Mouse (Mus musculus): ENCODE measurements at regions not wholly inside any gene's neighbourhood (a gene's known extent, or its start where the extent isn't known, plus 50 kb on each side); places are given as distances from the start of the nearest gene placed in this dataset.
A peak's percentile ranks its signal among the peaks of the same experiment; 100 is the strongest.

DNA sequence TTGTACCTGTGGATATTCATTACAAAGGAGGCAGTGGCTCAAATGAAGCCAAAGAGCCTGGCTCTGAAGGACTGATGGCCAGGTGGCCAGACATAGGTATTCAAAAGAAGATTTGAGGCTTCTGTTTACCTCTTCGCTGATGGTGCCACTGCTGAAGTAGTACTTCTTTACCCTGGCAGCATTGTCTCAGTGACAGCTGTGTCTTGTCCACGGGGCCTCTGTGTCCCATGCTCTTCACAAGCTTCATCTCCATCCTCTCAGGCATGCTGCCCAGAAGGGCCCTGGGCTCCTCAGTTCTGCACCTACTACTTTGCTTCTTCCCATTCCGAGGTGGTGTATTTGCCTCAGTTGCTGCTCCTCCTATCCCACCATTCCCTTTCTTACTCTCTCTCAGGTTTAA, 1257.9 kb upstream of the A1bg start:
- DNase-seq: no peak

DNA sequence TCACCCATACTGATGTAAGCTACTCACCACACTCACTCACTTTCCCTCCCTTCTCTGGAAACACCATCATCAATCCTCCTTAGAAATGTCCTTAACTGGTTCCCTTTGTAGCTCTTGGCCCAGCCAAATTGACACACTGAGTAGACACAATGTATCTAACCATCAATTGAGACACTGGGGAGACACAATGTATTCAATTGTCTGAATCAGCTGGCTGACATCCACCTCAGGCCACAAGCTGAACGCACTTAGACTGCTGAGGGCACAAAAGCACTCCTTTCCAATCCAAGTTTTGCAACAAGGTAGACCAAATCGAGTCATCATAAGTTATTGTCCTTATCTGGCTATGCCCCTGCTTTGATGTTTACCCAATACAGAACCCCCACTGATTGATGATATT, 1257.0 kb upstream of the A1bg start:
- no peak for DNase-seq

DNA sequence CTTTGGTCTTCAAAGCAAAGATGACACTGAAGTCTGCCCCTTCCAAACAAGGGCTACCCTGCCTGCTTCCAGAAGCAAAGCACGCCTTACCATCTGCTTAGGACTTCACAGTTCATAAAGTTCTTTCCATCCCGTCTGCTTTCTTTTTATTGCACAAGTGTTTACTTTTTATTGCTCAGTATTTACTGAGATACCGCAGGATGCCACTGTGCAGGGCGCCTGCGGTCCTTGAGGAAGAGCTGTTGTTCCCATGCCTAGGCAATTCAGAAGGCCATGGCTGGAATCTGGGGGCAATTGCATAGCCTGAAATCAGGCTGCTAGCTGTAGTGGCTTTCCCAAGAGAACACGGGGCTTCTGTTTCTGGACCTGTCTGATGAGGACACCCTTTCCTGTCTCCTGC, 1255.8 kb upstream of the A1bg start:
- no peak for DNase-seq

DNA sequence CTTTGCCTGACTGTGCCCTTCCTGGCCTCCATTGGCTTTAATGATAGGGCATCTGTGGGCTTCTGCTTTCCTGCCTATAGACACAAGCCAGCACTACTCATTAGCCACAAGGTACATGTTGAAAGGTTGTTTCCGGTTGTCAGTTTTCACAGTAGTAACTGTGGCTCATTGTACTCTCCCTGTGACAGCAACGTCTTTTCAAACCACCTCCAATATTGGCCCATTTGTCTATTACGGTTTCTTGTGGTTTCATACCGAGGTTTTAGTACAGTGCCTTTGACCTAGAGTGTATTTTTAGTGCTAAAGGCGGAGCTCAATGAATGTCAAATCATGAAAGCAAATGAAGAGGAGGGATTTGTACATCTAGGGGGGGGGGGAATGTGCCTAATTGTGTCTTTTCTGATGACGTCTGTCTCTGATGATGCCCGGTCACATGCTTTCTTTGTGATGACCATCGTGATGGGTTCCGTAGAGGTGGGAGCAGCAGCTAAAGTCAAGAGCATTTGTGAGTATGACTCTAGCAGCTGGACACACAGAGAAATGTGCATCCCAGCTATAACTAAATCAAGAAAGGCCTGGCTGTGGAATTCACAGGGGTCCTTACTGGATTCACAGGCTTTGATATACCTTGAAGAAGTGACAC, 1255.1 kb upstream of the A1bg start:
- no peak for DNase-seq

DNA sequence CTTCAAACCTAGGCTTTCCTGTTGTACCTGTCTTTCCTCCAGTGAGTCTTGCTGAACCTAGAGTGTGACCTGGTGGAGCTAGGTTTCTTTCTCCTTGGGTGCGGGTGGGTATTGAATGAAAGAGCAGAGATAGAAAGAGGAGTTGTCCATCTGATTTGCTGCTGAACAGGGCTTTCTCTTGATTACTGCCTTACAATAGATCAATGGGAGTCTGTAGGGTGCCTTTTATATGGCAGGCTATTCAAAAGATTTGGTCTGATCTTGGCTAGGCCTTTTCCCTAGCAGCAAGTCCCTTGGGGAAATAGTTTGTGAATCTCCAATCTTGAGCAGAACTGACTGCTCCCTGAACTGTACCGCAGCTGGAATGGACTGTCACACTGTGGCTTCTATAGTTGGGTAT, 1253.3 kb upstream of the A1bg start:
- DNase-seq: no peak

DNA sequence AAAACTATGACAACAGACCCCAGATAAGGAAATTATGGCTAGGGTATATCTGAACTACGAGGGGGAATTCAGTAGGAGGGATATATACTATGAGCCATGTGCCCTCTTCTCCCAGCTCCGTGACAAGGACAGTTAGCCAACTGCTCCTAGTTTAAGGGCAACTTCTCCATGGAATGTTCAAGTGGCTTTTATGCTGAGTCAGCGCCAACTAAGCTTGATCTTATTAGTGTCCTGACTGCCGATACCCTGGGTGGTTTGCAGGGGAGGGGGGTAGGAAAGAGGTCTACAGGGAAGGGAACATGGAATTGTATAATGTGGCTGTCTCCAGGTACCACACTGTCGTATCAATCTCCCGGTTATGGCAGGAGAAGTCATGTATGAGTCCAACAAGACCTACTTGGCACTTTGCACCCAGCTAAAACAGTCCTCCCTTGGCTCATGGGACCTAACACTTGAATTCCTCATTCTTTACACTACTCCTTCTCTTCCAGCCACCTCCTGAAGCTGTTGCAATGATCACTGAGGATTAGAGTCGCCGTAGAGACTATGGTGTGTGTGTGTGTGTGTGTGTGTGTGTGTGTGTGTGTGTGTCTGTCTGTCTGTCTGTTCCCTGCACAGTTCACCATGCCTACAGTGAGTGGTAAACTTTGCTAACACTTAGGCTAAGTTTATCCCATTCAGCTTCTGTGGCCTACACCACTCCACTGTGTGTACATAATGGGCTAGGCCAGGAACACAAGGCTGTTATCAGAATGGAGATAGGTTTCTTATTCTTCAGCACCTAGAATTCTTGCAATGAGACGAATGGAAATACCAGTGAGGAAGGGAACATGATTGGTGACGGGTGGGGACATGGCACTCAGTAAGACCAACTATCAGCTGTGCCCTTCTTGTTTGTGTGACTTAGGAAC, 1251.1 kb upstream of the A1bg start:
- DNase-seq: peak; percentile 27 to 37

DNA sequence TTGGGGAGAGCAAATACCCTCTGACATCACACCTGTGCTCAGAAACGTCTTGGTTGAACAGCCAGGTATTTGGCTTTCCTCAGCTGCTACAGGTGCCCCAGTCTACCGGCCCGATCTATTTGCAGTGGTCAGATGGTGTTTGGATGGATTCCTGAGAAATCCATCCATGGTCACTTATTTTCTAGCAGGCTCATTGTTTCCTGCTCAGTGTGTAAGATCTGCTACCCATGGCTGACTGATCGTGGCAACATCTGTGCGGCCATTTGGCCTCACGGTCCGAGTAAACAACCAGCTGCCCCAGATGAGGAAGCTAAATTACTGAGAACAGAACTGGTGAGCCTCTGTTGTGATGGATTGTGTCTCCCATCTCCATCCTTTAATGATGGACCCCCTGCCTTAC, 1248.8 kb upstream of the A1bg start:
- no peak for DNase-seq

DNA sequence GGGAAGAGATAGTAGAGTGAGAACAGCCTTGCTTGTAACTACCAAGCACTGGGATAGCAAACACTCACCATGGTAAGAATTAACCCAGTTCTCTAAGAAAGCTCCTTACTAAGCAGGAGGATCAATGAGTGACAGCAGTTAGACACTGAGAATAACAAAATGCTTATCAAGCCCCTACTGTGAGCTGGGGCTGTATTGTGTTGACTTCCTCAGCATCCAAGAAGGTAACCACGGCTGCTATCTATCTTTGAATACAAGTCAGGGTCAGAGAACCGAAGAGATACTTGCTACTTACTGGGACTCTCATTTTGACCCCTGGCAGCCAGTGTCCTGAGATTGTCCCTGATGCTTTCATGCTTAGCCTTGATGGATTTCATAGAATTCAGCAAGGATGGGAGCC, 1248.4 kb upstream of the A1bg start:
- DNase-seq: no peak

DNA sequence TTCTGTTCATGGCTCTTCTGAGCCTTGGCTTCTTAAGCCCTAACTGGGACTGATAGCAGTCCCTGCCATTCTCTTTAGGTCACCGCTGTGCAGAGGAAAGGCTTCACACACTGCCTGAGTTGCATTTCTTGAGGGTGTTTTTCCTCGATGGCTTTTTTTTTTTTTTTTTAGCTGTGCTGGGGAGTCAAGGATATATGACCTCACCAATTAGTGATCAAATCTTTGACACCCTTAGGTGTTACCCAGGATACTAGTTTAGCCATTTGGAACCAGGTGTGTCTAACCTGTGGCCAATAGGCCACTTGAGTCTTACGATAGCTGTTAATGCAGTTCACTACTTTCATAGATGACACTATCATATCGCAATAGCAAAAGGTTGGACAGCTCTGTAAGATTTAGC, 1247.5 kb upstream of the A1bg start:
- DNase-seq: no peak

DNA sequence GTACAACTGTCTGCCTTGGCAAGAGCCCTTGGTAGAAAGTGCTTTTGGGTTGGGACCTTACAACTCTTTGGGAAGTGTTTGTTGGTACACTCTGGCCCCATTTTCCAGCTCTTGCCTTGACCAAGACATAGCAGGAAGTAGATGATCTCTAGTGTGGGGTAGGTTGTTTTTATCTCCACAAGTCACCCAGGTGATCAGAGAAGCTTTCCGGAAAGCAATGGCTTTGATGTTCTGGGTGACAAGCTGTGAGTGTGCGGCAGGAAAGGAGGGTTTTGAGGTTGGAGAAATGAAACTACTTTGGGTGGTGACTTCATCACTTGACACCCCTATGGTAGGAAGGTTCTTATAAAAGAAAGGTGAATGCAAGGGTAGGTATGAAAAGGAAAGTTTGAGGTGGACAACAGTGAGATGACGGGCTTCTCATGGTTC, 1246.8 kb upstream of the A1bg start:
- DNase-seq: peak in 1 of 2 experiments; percentile 18

DNA sequence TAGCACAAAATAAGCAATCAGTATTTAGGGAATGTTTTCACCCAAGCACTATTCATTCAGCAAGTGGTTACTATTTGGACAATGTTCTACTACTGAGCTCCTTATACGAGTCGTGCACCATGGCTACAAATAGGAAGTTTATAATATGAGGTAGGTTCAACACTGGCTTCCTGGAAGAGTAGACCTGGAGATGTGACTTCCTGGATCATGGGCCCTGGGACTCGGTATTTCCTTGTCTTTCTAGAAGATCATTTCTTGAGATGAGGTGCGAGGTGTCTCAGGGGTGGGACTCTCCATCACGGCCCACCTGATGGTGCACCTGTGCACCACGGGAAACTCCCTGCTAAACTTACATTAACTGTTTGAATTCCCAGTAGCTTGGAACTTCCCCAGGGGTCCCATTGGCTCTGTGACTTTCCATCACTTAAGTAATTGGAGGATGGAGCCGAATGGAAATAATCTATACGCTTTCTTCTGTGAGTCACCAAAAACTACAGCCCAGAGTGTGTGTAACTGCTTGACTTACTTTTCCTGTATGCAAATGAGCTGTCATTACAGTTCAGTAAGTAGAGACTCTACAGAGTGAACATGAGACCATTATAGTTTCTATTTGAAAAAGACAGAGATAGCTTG, 1246.3 kb upstream of the A1bg start:
- DNase-seq: no peak

DNA sequence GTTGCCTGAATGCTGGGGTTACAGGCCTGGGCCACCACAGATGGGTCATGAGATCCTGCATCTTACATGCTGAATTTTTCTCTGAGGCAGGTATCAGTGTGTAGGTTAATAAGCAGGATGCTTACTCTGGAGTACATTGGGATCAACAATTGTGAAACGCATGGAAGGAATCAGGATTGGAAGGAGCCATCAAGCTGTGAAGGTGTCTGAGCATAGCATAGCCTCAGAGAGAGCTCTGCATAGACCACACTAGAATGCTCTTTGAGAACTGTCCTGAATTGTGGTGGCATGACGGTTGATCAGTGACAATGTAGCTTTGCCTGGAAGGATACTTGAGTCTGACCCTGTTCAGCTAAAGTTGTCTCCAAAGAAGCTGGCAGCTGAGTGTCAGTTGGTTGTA, 1245.7 kb upstream of the A1bg start:
- DNase-seq: no peak

DNA sequence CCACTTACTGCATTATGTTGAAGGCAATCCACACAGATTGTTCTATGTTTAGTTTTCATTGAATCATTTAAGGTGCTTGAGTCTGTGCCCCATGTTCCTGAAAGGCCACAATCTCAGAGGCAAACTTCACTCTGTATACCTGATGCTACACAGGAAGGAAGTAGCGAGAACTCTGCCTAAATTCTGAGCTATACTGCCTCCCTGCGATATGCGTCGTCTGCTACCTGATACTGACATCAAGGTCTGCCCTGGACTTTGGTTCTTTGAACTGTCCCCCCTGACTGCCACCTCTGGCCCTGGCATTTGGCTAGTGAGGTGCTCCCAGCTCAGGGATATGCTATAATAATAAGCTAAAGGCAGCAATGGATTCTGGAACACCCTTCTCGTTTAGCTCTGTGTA, 1244.0 kb upstream of the A1bg start:
- DNase-seq: no peak

DNA sequence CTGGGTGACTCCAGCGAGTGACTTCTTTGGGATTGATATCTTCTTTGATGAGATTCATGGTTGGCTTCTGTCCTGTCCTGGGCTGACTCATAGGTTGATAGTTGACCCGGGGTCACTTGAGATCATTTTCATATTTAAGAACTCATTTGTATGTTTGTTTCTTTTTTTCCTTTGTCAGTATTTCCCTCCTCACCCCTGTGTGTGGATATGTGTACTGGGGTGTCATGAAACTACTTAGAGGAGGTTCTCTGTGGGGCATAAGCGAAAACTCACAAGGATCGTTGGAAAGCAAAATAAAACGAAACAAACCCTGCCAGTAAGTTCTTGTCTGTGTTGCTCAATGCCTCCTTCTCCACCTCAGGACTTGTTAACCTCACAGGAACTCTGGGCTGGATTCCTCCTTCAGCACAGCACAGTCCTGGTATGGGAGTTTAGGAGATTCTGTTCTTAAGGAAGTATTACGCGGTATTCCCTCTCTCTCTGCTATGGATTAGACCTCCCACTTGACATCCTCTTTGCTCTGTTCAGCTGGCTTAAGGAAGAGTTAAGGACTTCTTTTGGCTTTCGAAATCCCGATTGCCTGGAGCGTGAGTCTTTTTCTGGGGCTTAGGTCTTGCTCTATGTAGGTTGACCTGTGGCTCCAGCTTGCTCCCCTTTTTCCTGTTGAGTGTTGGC, 1243.2 kb upstream of the A1bg start:
- peak in 1 of 2 experiments; percentile 24 for DNase-seq

DNA sequence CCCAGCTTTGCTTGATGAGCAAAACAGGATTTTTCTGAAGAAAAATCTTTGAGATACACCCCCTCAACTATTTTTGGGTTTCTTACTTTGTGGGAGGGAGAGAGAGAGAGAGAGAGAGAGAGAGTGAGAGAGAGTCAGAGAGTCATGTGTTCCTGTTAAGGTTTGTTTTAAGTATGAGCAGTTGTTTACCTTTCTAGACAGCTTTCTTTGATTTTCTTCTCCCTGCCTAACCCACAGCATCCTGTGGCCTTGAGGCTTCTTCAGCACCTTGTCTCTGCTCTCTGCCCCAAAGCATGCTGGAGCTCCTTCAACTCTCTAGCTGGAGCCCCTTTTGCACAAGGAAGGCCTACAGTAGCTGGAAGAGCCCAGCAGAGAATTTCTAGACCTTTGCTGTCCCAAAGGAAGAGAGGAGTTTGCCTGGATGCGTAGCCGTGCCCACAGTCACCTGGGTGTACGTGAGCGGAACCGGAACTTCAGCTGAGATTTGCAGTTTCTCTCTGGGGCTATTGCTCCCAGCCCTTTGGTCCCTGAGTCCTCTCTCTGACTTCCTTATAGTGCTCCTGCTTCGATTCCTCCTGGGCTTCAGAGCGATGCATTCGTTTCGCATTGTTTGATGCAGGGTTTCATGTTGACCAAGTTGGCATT, 1242.1 kb upstream of the A1bg start:
- no peak for DNase-seq

DNA sequence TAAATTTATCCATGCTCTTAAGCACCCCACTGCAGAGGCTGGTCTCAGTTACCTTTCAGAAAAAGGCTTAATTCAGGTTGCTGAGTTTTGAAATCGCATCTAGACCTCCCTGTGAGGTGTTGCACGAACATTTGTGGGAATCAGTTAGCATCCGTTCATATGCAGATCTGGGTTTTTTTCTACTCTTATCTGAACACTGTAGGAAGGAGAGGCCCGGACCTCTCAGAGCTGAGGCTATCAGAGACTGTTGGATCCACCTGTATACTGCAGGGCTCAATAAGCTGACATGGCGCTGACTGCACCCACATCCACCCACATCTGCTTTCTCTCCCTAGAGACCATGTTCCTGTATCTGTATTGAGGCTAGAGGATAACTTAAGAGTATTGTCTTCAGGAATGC, 1240.4 kb upstream of the A1bg start:
- no peak for DNase-seq

DNA sequence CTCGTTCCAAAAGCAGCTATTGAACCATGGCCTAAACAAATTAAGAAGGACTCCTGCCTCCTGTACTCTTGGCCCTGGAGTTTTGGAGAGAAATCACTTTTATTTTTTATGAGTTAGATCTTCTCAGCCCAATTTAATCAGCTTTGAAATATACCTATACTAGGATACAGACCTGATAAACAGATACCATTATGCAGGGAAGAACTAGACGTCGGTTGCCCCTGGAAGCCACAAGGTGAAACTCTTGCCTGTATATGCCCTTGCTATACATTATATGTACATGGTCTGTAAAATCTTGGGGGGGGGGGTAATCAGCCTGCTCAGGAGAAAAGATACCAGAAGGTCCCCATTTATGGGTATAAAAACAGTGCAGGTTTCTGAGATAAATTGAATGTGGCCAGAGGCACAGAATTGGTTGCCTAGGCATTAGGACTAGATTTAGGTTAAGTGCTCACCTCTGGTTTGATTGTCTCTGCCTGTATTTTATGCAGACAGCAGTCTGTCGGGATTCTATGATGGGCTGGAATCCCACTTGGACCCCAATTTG, 1239.9 kb upstream of the A1bg start:
- DNase-seq: no peak

DNA sequence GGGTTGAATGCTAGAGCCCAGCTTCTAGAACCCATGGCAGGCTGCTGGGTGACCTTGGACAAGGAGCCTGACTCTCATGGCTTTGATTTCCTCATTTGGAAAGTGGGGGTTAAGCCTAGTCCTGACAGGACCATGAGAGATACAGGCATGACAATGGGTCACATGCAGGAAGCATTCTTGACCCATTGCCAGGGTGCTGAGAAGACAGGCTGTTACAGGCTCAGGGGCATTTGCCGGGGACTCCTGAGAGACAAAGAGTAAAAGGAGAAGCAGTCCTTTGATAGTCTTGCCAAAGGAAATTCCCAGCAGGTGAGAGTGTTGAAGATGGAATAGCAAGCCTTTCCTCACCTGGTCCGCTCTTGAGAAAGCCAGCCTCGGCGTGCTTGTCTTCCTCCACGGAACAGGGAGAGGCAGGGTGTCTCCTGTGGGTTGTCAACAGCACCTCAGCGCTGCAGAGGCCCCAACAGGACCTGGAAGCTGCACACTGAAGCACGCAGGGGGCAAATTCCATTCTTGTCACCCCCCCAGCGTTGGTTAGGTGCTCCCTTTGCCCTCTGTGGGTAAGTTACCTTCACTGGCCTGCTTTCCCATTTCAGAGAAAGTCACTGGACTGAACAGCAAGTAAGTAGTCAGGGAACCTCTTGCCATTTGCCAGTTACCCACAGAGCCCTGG, 1239.3 kb upstream of the A1bg start:
- peak; percentile 57 to 66 for DNase-seq

DNA sequence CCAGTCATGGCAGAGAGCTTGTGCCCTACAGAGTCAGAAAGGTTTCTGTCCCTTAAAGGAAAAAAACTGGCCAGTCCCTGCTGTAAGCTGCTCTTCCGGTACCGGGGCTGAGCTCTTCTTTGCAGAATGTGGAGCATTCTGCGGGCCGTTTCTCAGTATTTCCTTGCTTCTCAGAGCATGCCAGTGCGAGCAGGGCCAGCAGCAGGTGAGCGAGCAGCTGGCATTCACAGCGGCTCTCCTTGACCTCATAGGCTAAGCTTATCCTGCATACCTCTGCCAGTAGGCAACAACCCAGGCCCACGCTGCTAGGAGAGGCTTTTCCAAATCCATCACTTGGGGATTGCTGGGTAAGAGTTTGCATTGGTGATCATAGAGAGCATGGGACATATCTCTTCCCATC, 1238.2 kb upstream of the A1bg start:
- DNase-seq: no peak

DNA sequence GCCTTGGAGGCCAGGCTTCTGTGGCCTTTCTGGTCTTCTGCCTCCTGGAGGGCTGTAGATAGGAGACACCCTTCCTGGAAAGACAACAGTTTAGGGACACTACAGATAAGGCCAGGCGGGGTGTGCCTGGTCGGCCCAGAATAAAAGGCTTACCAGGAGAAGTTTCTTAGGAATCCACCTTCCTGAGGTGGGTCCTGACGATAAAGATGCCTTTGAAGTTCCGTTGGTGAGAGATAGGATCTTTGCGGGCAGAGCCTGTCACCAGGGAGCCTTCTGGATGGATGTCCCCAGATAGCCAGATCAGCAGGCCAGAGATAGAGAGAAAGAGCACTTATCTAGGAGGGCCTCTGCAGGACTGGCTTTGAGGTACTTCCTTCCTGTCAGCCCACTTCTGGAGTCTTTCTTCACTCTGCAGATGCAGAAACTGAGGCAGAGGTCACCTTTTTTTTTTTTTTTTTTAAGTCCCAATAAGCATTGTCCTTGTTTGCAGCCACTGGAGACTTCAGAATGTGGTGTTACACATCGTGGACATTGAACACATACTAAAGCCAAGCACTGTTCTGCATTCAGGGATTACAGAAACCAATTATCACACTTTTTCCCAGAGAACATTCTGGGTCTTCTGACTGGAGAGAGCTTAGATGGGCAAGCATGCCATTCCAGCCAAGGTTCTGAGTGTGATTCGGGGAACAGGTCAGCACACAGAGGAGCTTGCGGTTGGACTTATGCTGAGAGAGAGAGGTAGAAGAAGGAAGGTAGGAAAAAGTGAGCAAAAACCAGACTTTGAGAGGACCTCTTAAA, 1236.3 kb upstream of the A1bg start:
- DNase-seq: no peak

All from heart, adult 18-20 months (tissue).